Mouse (Mus musculus) neural tube, embryonic 15.5 days (tissue): ENCODE measurements around the gene Kcnj3. TPM values are rescaled to one million over a fixed set of nuclear protein-coding genes. Genes with fewer than 3 reads are reported as not detected.

ENCODE experiments used
- ATAC-seq: fragments of 200-750 bp; cut with Nextera tagmentation; 2 replicates; pipeline ENCODE4 v1.8.0; 2017; ENCODE audit warnings: mild to moderate bottlenecking, moderate TSS enrichment, moderate library complexity; ENCODE audit not compliant: low FRiP score
- H3K27ac ChIP-seq: fragments of 300-500 bp; sonication (generic); replicated peaks from 2 replicates; pipeline ENCODE4 v1.5.1; 2015; ENCODE audit warnings: mild to moderate bottlenecking, inconsistent platforms
- H3K27me3 ChIP-seq: fragments of 300-500 bp; sonication (generic); replicated peaks from 2 replicates; pipeline ENCODE4 v1.6.1; 2015; ENCODE audit warnings: inconsistent platforms
- H3K36me3 ChIP-seq: fragments of 300-500 bp; sonication (generic); 2 replicates; pipeline ENCODE4 v1.6.1; 2015; ENCODE audit warnings: inconsistent platforms
- H3K4me1 ChIP-seq: fragments of 300-500 bp; sonication (generic); 2 replicates; pipeline ENCODE4 v1.6.1; 2015; ENCODE audit warnings: inconsistent platforms
- H3K4me2 ChIP-seq: fragments of 300-500 bp; sonication (generic); 2 replicates; pipeline ENCODE4 v1.6.1; 2015; ENCODE audit warnings: inconsistent platforms, mild to moderate bottlenecking, moderate library complexity
- H3K4me3 ChIP-seq: fragments of 300-500 bp; sonication (generic); replicated peaks from 2 replicates; pipeline ENCODE4 v1.5.1; 2015; ENCODE audit warnings: mild to moderate bottlenecking, inconsistent platforms
- H3K9ac ChIP-seq: fragments of 300-500 bp; sonication (generic); replicated peaks from 2 replicates; pipeline ENCODE4 v1.6.1; 2015; ENCODE audit warnings: mild to moderate bottlenecking, inconsistent platforms
- H3K9me3 ChIP-seq: fragments of 300-500 bp; sonication (generic); replicated peaks from 2 replicates; pipeline ENCODE4 v1.6.1; 2016; ENCODE audit warnings: inconsistent platforms
- WGBS: fragments of 180-500 bp; shearing (Covaris S2); methylation state at CpG from one replicate; pipeline ENCODE4 v1.1.7; 2015; ENCODE audit warnings: mixed read lengths; 5-methylcytosine and 5-hydroxymethylcytosine counted together
- polyA plus RNA-seq: library from polyadenylated mRNA; unstranded; fragments of >200 nt; fragmentation: Nextera tagmentation; extraction: Ambion mirVana; gene quantifications from 2 replicates; pipeline ENCODE4 v1.2.1, GENCODE M21; 2015

Kcnj3 gene
- polyA plus RNA-seq, 1 experiment from 2014 or later, result 5.0 TPM

- H3K9me3 ChIP-seq, result no peaks in the 10 kb centered on the region
- no peaks in the 10 kb centered on the region for H3K36me3 ChIP-seq
- no peak overlapping the region for H3K27ac ChIP-seq
- no peak overlapping the region for H3K4me3 ChIP-seq
- no peaks in the 10 kb centered on the region for H3K27me3 ChIP-seq
- H3K9ac ChIP-seq, result no peak overlapping the region
- H3K4me2 ChIP-seq, result no peak overlapping the region
- ATAC-seq, result no peak
- 88% methylated on average over 8 of the region's 8 CpGs for WGBS
- no peaks in the 10 kb centered on the region for H3K4me1 ChIP-seq
Measured at GRCm38 (mm10) chr2:55532738-55533491, 97.1 kb downstream of the Kcnj3 start.

DNA sequence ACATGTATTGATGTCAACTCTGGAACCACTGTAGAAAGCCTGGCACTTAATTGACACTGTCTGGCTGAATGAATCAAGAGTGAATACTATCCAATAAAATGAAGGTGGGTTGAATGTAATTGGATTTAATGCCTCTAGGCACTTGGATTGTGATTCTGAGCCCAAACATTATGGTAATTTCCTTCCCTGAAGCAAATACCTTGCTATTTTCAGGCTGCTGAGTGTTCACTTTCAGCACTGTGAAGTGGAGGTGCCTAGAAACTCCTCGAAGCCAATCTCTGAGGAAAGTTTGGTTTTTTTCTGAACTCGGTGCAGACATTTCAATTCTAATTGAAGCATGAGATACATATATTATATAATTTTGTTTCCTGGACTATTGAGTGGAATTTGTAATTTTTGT is 99.2 kb downstream of the Kcnj3 start:
- no peaks in the 10 kb centered on the region for H3K36me3 ChIP-seq
- no peak overlapping the region for H3K9ac ChIP-seq
- WGBS, result 75% methylated on average over 2 of the region's 2 CpGs
- H3K9me3 ChIP-seq, result no peaks in the 10 kb centered on the region
- H3K27me3 ChIP-seq, result no peaks in the 10 kb centered on the region
- no peak overlapping the region for H3K4me2 ChIP-seq
- no peak for ATAC-seq
- H3K4me3 ChIP-seq, result no peak overlapping the region
- no peak overlapping the region for H3K27ac ChIP-seq
- no peaks in the 10 kb centered on the region for H3K4me1 ChIP-seq

DNA sequence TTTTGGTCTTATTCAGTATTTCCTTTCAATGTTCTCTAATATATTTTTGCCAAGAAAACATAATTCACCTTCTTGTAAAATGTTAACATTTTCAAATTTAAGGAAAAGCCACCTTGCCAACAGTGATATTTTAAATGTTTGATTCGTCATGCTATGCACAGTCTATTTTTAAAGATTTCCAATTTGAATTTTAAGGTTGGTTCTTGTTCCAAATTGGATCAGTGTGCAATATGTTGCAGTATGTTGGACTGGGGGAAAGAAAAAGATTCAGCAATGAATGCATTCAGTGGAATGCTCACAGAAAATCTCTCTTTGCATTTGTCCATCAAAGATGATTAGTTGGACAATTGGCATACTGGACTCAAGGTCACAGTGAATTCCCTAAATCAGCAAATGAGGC is 99.7 kb downstream of the Kcnj3 start:
- H3K36me3 ChIP-seq, result no peaks in the 10 kb centered on the region
- H3K27ac ChIP-seq, result no peak overlapping the region
- H3K27me3 ChIP-seq, result no peaks in the 10 kb centered on the region
- ATAC-seq, result no peak
- H3K4me2 ChIP-seq, result no peak overlapping the region
- H3K9me3 ChIP-seq, result no peaks in the 10 kb centered on the region
- no peak overlapping the region for H3K9ac ChIP-seq
- 91% methylated on average over 1 of the region's 1 CpGs for WGBS
- H3K4me1 ChIP-seq, result no peaks in the 10 kb centered on the region
- no peak overlapping the region for H3K4me3 ChIP-seq

DNA sequence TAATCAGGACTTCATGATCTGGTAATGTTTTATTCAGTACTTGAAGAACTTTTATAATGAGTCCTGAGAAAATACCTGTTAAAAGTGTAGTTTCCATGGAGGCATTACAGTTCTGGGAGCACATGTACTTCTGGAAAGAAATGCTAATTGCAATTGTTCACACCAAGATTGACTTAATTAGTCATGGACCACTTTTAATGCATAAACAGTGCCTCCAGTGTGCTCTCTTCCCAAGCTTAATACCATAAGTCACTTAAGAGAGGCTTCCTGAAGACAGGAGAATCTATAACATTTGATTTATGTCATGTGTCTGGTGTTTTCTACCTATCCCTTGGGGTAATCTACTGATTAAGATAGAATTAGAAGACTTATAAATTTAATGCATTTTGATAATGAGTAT is 111.8 kb downstream of the Kcnj3 start:
- H3K4me2 ChIP-seq, result no peak overlapping the region
- no peak for ATAC-seq

GRCm38 (mm10) chr2:55558368-55558985 is 122.7 kb downstream of the Kcnj3 start:
- peak; percentile 81 for ATAC-seq
- H3K4me1 ChIP-seq, result no peaks in the 10 kb centered on the region
- WGBS, result 36% methylated on average over 4 of the region's 4 CpGs
- no peaks in the 10 kb centered on the region for H3K27me3 ChIP-seq
- no peak overlapping the region for H3K4me2 ChIP-seq
- H3K9me3 ChIP-seq, result no peaks in the 10 kb centered on the region
- H3K4me3 ChIP-seq, result no peak overlapping the region
- H3K36me3 ChIP-seq, result no peaks in the 10 kb centered on the region
- no peak overlapping the region for H3K27ac ChIP-seq
- H3K9ac ChIP-seq, result no peak overlapping the region

More for the DNA sequence above, 111.8 kb downstream of the Kcnj3 start:
- no peaks in the 10 kb centered on the region for H3K4me1 ChIP-seq
- no peaks in the 10 kb centered on the region for H3K9me3 ChIP-seq
- no peak overlapping the region for H3K4me3 ChIP-seq
- no peak overlapping the region for H3K27ac ChIP-seq
- no peak overlapping the region for H3K9ac ChIP-seq
- no peaks in the 10 kb centered on the region for H3K27me3 ChIP-seq
- no peaks in the 10 kb centered on the region for H3K36me3 ChIP-seq

GRCm38 (mm10) chr2:55569291-55569690 is 133.5 kb downstream of the Kcnj3 start:
- Histone ChIP-seq H3K4me3 (no peak overlapping the region), H3K27ac (no peak overlapping the region), H3K4me1 (no peaks in the 10 kb centered on the region), H3K9ac (no peak overlapping the region), H3K9me3 (no peaks in the 10 kb centered on the region), H3K27me3 (no peaks in the 10 kb centered on the region), H3K4me2 (no peak overlapping the region), H3K36me3 (no peaks in the 10 kb centered on the region)
- no peak for ATAC-seq
- WGBS, result 87% methylated on average over 7 of the region's 7 CpGs

GRCm38 (mm10) chr2:55571425-55571824 is 135.7 kb downstream of the Kcnj3 start:
- H3K4me3 ChIP-seq, result no peak overlapping the region
- no peak for ATAC-seq
- no peaks in the 10 kb centered on the region for H3K27me3 ChIP-seq
- H3K9me3 ChIP-seq, result no peaks in the 10 kb centered on the region
- WGBS, result 83% methylated on average over 3 of the region's 3 CpGs
- H3K27ac ChIP-seq, result no peak overlapping the region
- H3K9ac ChIP-seq, result no peak overlapping the region
- no peaks in the 10 kb centered on the region for H3K36me3 ChIP-seq
- no peak overlapping the region for H3K4me2 ChIP-seq
- no peaks in the 10 kb centered on the region for H3K4me1 ChIP-seq

- Histone ChIP-seq H3K4me2 (no peak overlapping the region), H3K4me3 (no peak overlapping the region), H3K9me3 (no peaks in the 10 kb centered on the region), H3K27me3 (no peaks in the 10 kb centered on the region), H3K9ac (no peak overlapping the region), H3K27ac (no peak overlapping the region), H3K4me1 (no peaks in the 10 kb centered on the region), H3K36me3 (no peaks in the 10 kb centered on the region)
- no peak for ATAC-seq
- 51% methylated on average over 2 of the region's 2 CpGs for WGBS
Measured at GRCm38 (mm10) chr2:55580286-55580685, 144.5 kb downstream of the Kcnj3 start.

- H3K36me3 ChIP-seq, result no peaks in the 10 kb centered on the region
- no peaks in the 10 kb centered on the region for H3K4me1 ChIP-seq
- no peak overlapping the region for H3K4me3 ChIP-seq
- no peak overlapping the region for H3K9ac ChIP-seq
- H3K4me2 ChIP-seq, result no peak overlapping the region
- H3K27me3 ChIP-seq, result no peaks in the 10 kb centered on the region
- ATAC-seq, result no peak
- WGBS, result 57% methylated on average over 3 of the region's 3 CpGs
- H3K9me3 ChIP-seq, result no peaks in the 10 kb centered on the region
- H3K27ac ChIP-seq, result no peak overlapping the region
Measured at GRCm38 (mm10) chr2:55591226-55591988, 155.6 kb downstream of the Kcnj3 start.
